Mouse (Mus musculus) testis, adult 2 months (tissue): Measurements from ENCODE around the gene Plxdc1. TPM values are rescaled to one million over a fixed set of nuclear protein-coding genes. Genes with fewer than 3 reads are reported as not detected.

ENCODE experiments used
- H3K27ac ChIP-seq: fragments of 200-500 bp; 2 replicates; pipeline ENCODE4 v1.5.1; 2012; ENCODE audit warnings: low read depth, low read length; ENCODE audit not compliant: control insufficient read depth, insufficient read depth
- H3K27me3 ChIP-seq: fragments of 200-500 bp; 2 replicates; pipeline ENCODE4 v1.6.1; 2012; ENCODE audit warnings: mild to moderate bottlenecking, low read length, moderate library complexity; ENCODE audit not compliant: control insufficient read depth, insufficient read depth
- H3K36me3 ChIP-seq: fragments of 200-500 bp; 2 replicates; pipeline ENCODE4 v1.6.1; 2012; ENCODE audit warnings: mild to moderate bottlenecking, low read length; ENCODE audit not compliant: control insufficient read depth, insufficient read depth
- H3K4me1 ChIP-seq: fragments of 200-500 bp; 2 replicates; pipeline ENCODE4 v1.6.1; 2012; ENCODE audit warnings: low read length; ENCODE audit not compliant: control insufficient read depth, insufficient read depth
- H3K4me3 ChIP-seq: fragments of 200-500 bp; 2 replicates; pipeline ENCODE4 v1.5.1; 2012; ENCODE audit warnings: low read depth, mild to moderate bottlenecking, low read length, moderate library complexity, mixed read lengths; ENCODE audit not compliant: control insufficient read depth
- CTCF ChIP-seq: fragments of 200-500 bp; IDR thresholded peaks from 2 replicates; pipeline ENCODE4 v1.5.1; 2012; ENCODE audit warnings: low read depth, mild to moderate bottlenecking, inconsistent platforms, low read length, moderate library complexity; ENCODE audit not compliant: control insufficient read depth, insufficient read depth, insufficient replicate concordance
- POLR2A ChIP-seq: fragments of 200-500 bp; IDR thresholded peaks from 2 replicates; pipeline ENCODE4 v1.6.1; 2012; ENCODE audit warnings: low read depth, mild to moderate bottlenecking, inconsistent platforms, low read length, moderate library complexity; ENCODE audit not compliant: control insufficient read depth
- polyA plus RNA-seq: library from polyadenylated mRNA; depleted of rRNA; stranded (reverse); fragments of >200 nt; gene quantifications from 2 replicates; pipeline ENCODE4 v1.2.3, GENCODE M21; 2012

Plxdc1 gene
- polyA plus RNA-seq, 1 experiment: 64.4 TPM

- no peak overlapping the region for H3K4me3 ChIP-seq
These were observed 43.0 kb downstream of the Plxdc1 start for GRCm38 (mm10) chr11:97943256-97943655.

GRCm38 (mm10) chr11:97942420-97943111 lies 43.7 kb downstream of the Plxdc1 start:
- Histone ChIP-seq H3K4me3 (no peak overlapping the region), H3K27ac (no peak overlapping the region), H3K27me3 (no peaks in the 10 kb centered on the region), H3K4me1 (no peaks in the 10 kb centered on the region), H3K36me3 (no peaks in the 10 kb centered on the region)
- TF ChIP-seq CTCF: no peak
- no peak for TF ChIP-seq POLR2A

More at GRCm38 (mm10) chr11:97943256-97943655, 43.0 kb downstream of the Plxdc1 start:
- Histone ChIP-seq H3K27me3 (no peaks in the 10 kb centered on the region), H3K27ac (no peak overlapping the region), H3K4me1 (no peaks in the 10 kb centered on the region), H3K36me3 (no peaks in the 10 kb centered on the region)
- TF ChIP-seq CTCF: no peak
- TF ChIP-seq POLR2A: no peak

GRCm38 (mm10) chr11:97937469-97938105 lies 48.7 kb downstream of the Plxdc1 start:
- TF ChIP-seq CTCF (no peak), POLR2A (no peak)
- Histone ChIP-seq H3K27me3 (no peaks in the 10 kb centered on the region), H3K4me3 (no peak overlapping the region), H3K4me1 (no peaks in the 10 kb centered on the region), H3K27ac (no peak overlapping the region), H3K36me3 (no peaks in the 10 kb centered on the region)

- H3K4me3 ChIP-seq: no peak overlapping the region
- no peaks in the 10 kb centered on the region for H3K4me1 ChIP-seq
- no peaks in the 10 kb centered on the region for H3K36me3 ChIP-seq
- H3K27me3 ChIP-seq: no peaks in the 10 kb centered on the region
- TF ChIP-seq POLR2A: no peak
- TF ChIP-seq CTCF: peak; percentile 26; the same call in 1 of the 2 replicates
- no peak overlapping the region for H3K27ac ChIP-seq
These were observed 49.5 kb downstream of the Plxdc1 start for GRCm38 (mm10) chr11:97936758-97937157.

GRCm38 (mm10) chr11:97935913-97936575 lies 50.2 kb downstream of the Plxdc1 start:
- TF ChIP-seq POLR2A: no peak
- no peak for TF ChIP-seq CTCF
- Histone ChIP-seq H3K27ac (no peak overlapping the region), H3K36me3 (no peaks in the 10 kb centered on the region), H3K27me3 (no peaks in the 10 kb centered on the region), H3K4me1 (no peaks in the 10 kb centered on the region), H3K4me3 (no peak overlapping the region)

GRCm38 (mm10) chr11:97933553-97933952 lies 52.7 kb downstream of the Plxdc1 start:
- Histone ChIP-seq H3K4me1 (no peaks in the 10 kb centered on the region), H3K36me3 (no peaks in the 10 kb centered on the region), H3K4me3 (no peak overlapping the region), H3K27me3 (no peaks in the 10 kb centered on the region), H3K27ac (no peak overlapping the region)
- TF ChIP-seq POLR2A: no peak
- no peak for TF ChIP-seq CTCF

- H3K4me1 ChIP-seq: peaks cover 3% of the 10 kb centered on the region; the same call in 1 of the 2 replicates
- H3K27ac ChIP-seq: no peak overlapping the region
- no peaks in the 10 kb centered on the region for H3K27me3 ChIP-seq
- no peak for TF ChIP-seq CTCF
- no peak for TF ChIP-seq POLR2A
- no peaks in the 10 kb centered on the region for H3K36me3 ChIP-seq
- no peak overlapping the region for H3K4me3 ChIP-seq
These were observed 57.3 kb downstream of the Plxdc1 start for GRCm38 (mm10) chr11:97928905-97929304.

GRCm38 (mm10) chr11:97924217-97924616 lies 62.0 kb downstream of the Plxdc1 start:
- H3K36me3 ChIP-seq: no peaks in the 10 kb centered on the region
- peaks cover 12% of the 10 kb centered on the region for H3K4me1 ChIP-seq
- no peaks in the 10 kb centered on the region for H3K27me3 ChIP-seq
- H3K4me3 ChIP-seq: no peak overlapping the region
- TF ChIP-seq POLR2A (no peak), CTCF (no peak)
- H3K27ac ChIP-seq: no peak overlapping the region
